Mouse (Mus musculus) ES-Bruce4 (cell line): Measurements from ENCODE around the gene Ube2h.

Experiments used
- CTCF ChIP-seq: IDR thresholded peaks from one replicate; pipeline ENCODE4 v1.8.1; 2011; ENCODE audit warnings: low read depth, low read length
- POLR2A ChIP-seq: IDR thresholded peaks from one replicate; pipeline ENCODE4 v1.8.1; 2011; ENCODE audit warnings: low read length; ENCODE audit not compliant: insufficient read depth

- TF ChIP-seq POLR2A = no peak
- no peak for TF ChIP-seq CTCF
These were observed 58.9 kb downstream of the Ube2h start for GRCm38 (mm10) chr6:30245397-30245796.
